Mouse (Mus musculus): ENCODE results near the gene Rasl2-9. TPM values are rescaled to one million over a fixed set of nuclear protein-coding genes. Genes with fewer than 3 reads are reported as not detected.
"Not testable (repeated sequence)": the region's sequence is repeated elsewhere in the genome, so short reads cannot be mapped to it uniquely, and the experiment has no call there.

Gene Rasl2-9
- total RNA-seq (2014; rRNA removed; ENCODE audit: low replicate concordance) = 0.35 and 1.1 TPM in 2 replicates
- polyA plus RNA-seq (2015; fragmentation: Nextera tagmentation; extraction: Ambion mirVana) = 4.4 and 6.5 TPM in 2 replicates

DNA sequence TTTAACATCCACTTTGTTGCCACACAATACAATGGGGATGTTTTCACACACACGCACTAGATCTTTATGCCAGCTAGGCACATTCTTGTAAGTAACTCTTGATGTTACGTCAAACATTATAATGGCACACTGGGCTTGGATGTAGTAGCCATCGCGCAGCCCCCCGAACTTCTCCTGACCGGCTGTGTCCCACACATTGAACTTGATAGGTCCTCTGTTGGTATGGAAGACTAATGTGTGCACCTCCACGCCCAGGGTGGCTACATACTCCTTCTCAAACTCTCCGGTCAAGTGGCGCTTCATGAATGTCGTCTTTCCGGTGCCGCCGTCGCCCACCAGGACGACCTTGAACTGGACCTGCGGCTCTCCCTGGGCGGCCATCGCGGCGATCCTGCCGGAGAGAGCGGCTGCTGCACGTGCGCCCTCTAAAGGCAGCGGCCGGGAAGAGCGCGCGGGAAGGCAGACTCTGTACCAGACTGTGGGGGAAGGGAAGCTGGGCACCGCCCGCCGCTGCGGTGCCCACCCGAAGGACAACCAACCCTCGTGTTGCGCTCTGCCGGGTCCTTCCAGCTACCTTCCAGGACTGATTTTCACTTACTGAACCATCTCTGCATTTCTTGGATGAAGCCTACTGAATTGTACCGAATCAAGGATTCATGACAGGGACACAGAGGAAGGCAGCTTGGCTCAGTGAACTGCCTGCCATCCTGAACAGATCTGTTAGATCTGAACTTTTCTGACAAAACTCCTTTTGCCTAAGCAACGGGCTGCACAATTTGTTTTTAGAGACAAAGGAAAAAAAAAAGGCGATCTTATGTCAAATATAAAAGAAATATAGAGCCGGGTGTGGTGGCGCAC, at the start of gene Rasl2-9:
Gene Rasl2-9, minus strand, starts transcription at position 402 of the 858 bp plus-strand sequence.
- H3K4me2 ChIP-seq (ENCODE audit: low read depth, low read length) = peak within 1 kb of the TSS; percentile 60
- peak; percentile 67 for DNase-seq (ENCODE audit: low spot score)
- peak within 1 kb of the TSS; percentile 73 for H3K27ac ChIP-seq (ENCODE audit: low read depth)
- peak within 1 kb of the TSS; percentile 31 for H3K4me3 ChIP-seq (ENCODE audit: low read depth, low read length)
- peak; percentile 92 for ATAC-seq (ENCODE audit: insufficient read depth, low read depth)
- TF ChIP-seq CTCF (IDR thresholded peaks at IDR 0.05; ENCODE audit: low read depth) = peak; percentile 80
- peak; percentile 47; the same call in 1 of the 2 replicates for TF ChIP-seq EP300 (IDR thresholded peaks at IDR 0.05; ENCODE audit: low read depth)
- H3K9ac ChIP-seq (replicated peaks; ENCODE audit: low read depth, low read length) = 0 out of 2 replicates have a peak within 1 kb of the TSS, but pooled peaks have one; percentile 1
- no peaks in the 10 kb centered on the region for H3K9me3 ChIP-seq (replicated peaks; ENCODE audit: control insufficient read depth, low read length)
- H3K27me3 ChIP-seq (ENCODE audit: control insufficient read depth, insufficient read depth, low read length) = no peaks in the 10 kb centered on the region
- 20% methylated on average over 42 of the region's 42 CpGs for WGBS
- peaks cover 5% of the 10 kb centered on the region; the same call in 1 of the 2 replicates for H3K4me1 ChIP-seq (ENCODE audit: control insufficient read depth, insufficient read depth)
- no peaks in the 10 kb centered on the region for H3K36me3 ChIP-seq (replicated peaks; ENCODE audit: control insufficient read depth, insufficient read depth, low read length)

DNA sequence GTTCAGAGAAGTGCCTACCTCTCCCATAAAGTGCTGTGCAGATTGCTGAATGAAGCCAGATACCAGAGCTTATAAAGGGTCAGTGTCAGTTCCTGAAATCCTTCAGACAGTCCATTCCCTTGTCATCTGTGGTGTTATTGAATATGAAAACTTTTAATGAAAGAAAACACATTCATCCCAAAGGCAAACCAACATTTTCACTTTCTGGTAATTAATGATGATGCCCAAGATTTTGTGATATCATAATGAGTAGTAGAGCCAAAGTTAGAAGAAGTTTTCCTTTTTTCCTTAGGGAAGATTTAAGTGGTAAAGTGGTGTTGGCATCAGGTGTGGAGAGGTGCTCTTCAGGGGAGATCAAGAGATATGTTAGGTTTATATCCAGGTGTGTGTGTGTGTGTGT, 23.8 kb upstream of the Rasl2-9 start, which contains the start of gene Vmn1r55:
Gene Vmn1r55, minus strand, starts transcription at position 101 of the 400 bp plus-strand sequence.
- H3K27ac ChIP-seq (ENCODE audit: low read depth); H3K9ac ChIP-seq (replicated peaks; ENCODE audit: low read depth, low read length); H3K36me3 ChIP-seq (replicated peaks; ENCODE audit: control insufficient read depth, insufficient read depth, low read length); H3K4me2 ChIP-seq (ENCODE audit: low read depth, low read length); DNase-seq (ENCODE audit: low spot score); H3K4me1 ChIP-seq (ENCODE audit: control insufficient read depth, insufficient read depth); ATAC-seq (ENCODE audit: insufficient read depth, low read depth); H3K27me3 ChIP-seq (ENCODE audit: control insufficient read depth, insufficient read depth, low read length); H3K4me3 ChIP-seq (ENCODE audit: low read depth, low read length); H3K9me3 ChIP-seq (replicated peaks; ENCODE audit: control insufficient read depth, low read length): not testable (repeated sequence)

DNA sequence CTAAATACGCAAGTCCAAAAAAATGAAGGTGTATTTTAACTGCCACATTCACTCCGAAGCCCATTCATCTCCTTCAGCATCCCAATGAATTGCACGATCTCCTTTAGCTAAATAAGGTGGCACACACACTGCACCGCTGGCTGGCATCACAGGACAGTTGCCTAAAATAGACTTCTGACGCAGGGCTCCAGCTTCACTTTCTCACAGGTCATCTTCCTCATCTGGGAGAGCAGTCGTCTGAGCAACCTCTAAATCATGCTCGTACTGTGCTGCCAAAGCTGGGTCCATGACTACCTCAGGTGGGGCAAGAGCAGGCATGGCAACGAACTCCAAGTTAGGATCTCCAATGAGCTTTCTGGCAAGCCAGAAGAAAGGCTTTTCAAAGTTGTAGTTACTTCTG, 672 bp downstream of the Rasl2-9 start:
- Histone ChIP-seq H3K9ac (replicated peaks; ENCODE audit: low read depth, low read length) (no peak overlapping the region), H3K4me1 (ENCODE audit: control insufficient read depth, insufficient read depth) (peaks cover 5% of the 10 kb centered on the region; the same call in 1 of the 2 replicates), H3K27me3 (ENCODE audit: control insufficient read depth, insufficient read depth, low read length) (no peaks in the 10 kb centered on the region), H3K27ac (ENCODE audit: low read depth) (peak overlapping the region; percentile 73), H3K36me3 (replicated peaks; ENCODE audit: control insufficient read depth, insufficient read depth, low read length) (no peaks in the 10 kb centered on the region), H3K4me2 (ENCODE audit: low read depth, low read length) (peak overlapping the region; percentile 60; the same call in 1 of the 2 replicates), H3K4me3 (ENCODE audit: low read depth, low read length) (no peak overlapping the region), H3K9me3 (replicated peaks; ENCODE audit: control insufficient read depth, low read length) (no peaks in the 10 kb centered on the region)
- WGBS = 64% methylated on average over 8 of the region's 8 CpGs
- no peak for TF ChIP-seq CTCF (IDR thresholded peaks at IDR 0.05; ENCODE audit: low read depth)
- no peak for TF ChIP-seq EP300 (IDR thresholded peaks at IDR 0.05; ENCODE audit: low read depth)
- DNase-seq (ENCODE audit: low spot score) (peak; percentile 23), ATAC-seq (ENCODE audit: insufficient read depth, low read depth) (0 out of 2 replicates have a peak, but pooled peaks have one; percentile 42)

DNA sequence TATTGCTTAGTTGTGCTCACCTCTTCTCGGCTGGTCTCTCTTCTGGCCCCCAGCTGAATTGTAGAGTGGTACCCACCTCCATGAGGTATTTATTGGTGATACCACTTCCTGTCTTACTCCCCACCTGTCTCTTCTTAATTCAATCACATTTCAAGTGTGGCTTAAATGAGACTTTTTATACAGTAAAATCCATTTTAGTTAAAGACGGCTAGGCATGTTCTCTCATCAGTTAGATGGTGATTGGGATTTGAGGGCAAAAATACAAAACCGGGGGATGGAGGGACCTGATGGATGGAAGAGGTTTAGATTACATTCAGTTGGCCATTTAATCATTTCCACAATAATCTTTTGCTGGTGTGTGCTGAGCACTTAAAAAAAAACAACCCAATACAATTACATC, 8.9 kb downstream of the Rasl2-9 start, which contains the start of gene Rfpl4:
Gene Rfpl4, minus strand, starts transcription at position 101 of the 400 bp plus-strand sequence.
- Histone ChIP-seq H3K9ac (replicated peaks; ENCODE audit: low read depth, low read length) (no peak within 1 kb of the TSS), H3K4me2 (ENCODE audit: low read depth, low read length) (no peak within 1 kb of the TSS), H3K27me3 (ENCODE audit: control insufficient read depth, insufficient read depth, low read length) (no peaks in the 10 kb centered on the region), H3K27ac (ENCODE audit: low read depth) (no peak within 1 kb of the TSS), H3K36me3 (replicated peaks; ENCODE audit: control insufficient read depth, insufficient read depth, low read length) (no peaks in the 10 kb centered on the region), H3K4me3 (ENCODE audit: low read depth, low read length) (no peak within 1 kb of the TSS), H3K9me3 (replicated peaks; ENCODE audit: control insufficient read depth, low read length) (no peaks in the 10 kb centered on the region), H3K4me1 (ENCODE audit: control insufficient read depth, insufficient read depth) (no peaks in the 10 kb centered on the region)
- no peak for TF ChIP-seq EP300 (IDR thresholded peaks at IDR 0.05; ENCODE audit: low read depth)
- no peak for TF ChIP-seq CTCF (IDR thresholded peaks at IDR 0.05; ENCODE audit: low read depth)
- no peak for DNase-seq (ENCODE audit: low spot score)
- ATAC-seq (ENCODE audit: insufficient read depth, low read depth) = no peak
- 78% methylated on average over 3 of the region's 3 CpGs for WGBS

DNA sequence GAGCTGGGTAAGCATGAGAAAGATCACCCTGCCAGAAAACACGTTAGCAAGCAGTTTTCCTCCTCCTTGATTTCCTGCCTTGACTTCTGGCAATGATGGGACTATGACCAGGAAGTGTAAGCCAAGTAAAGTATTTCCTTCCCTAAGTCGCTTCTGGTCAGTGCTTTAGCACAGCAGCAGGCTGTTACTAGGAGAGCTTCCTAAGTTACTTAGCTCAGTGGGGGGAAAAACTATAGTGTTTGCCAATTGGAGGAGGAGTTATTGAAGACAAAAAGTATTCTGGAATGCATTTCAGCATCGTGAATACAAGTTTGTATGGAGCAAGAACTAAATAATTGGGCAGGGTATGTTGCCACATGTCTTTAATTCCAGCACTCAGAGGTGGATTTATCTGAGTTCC, 13.0 kb downstream of the Rasl2-9 start:
- Histone ChIP-seq H3K27me3 (ENCODE audit: control insufficient read depth, insufficient read depth, low read length) (no peaks in the 10 kb centered on the region), H3K27ac (ENCODE audit: low read depth) (no peak overlapping the region), H3K4me2 (ENCODE audit: low read depth, low read length) (no peak overlapping the region), H3K9ac (replicated peaks; ENCODE audit: low read depth, low read length) (no peak overlapping the region), H3K4me1 (ENCODE audit: control insufficient read depth, insufficient read depth) (no peaks in the 10 kb centered on the region), H3K4me3 (ENCODE audit: low read depth, low read length) (no peak overlapping the region), H3K9me3 (replicated peaks; ENCODE audit: control insufficient read depth, low read length) (no peaks in the 10 kb centered on the region), H3K36me3 (replicated peaks; ENCODE audit: control insufficient read depth, insufficient read depth, low read length) (no peaks in the 10 kb centered on the region)
- ATAC-seq (ENCODE audit: insufficient read depth, low read depth) (no peak), DNase-seq (ENCODE audit: low spot score) (peak; percentile 16)
- TF ChIP-seq CTCF (IDR thresholded peaks at IDR 0.05; ENCODE audit: low read depth) (no peak), EP300 (IDR thresholded peaks at IDR 0.05; ENCODE audit: low read depth) (no peak)
- WGBS = 36% methylated on average over 3 of the region's 3 CpGs
